Mouse (Mus musculus) NIH3T3 (cell line): ENCODE data around the gene Purb.
"Not testable (repeated sequence)": the region's sequence is repeated elsewhere in the genome, so short reads cannot be mapped to it uniquely, and the experiment has no call there.

Experiments used
- DNase-seq: peaks from one replicate; pipeline ENCODE4 v3.0.0-alpha.2; 2012; ENCODE audit warnings: low read depth

The Purb gene

DNA sequence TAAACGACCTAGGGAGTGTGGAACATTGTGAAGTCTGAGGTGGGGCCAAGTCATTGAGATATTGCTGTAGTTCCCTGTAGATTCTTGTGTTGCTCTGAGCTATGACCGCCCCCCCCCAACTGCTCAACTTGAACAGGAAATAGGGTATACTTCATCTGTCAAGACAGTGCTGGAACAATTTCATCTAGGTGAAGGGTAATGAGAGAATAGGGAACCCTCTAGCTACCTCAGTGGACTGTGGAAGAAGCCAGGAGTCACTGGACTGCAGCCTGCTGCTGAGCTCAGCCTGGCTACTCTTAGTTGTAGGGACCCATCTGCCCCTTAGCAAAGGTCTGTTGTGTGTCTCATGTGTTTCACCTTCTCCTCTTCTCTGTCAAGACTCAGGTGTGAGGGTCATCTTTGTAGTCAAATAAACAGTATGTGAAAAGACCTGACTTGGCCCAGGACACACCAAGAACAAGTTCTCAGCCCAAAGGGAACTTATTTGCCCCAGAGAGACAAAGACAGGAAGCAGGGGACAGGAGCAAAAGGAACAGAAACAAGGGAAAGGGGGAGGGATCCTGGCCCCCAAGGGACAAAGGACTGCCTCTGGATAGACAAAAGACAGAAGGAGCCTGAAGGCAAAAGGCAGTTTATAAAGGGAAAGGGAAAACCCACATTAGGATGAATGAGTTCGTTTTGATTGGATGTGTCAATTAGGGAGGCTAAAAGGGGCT, 8.7 kb upstream of the Purb start:
- DNase-seq = no peak

DNA sequence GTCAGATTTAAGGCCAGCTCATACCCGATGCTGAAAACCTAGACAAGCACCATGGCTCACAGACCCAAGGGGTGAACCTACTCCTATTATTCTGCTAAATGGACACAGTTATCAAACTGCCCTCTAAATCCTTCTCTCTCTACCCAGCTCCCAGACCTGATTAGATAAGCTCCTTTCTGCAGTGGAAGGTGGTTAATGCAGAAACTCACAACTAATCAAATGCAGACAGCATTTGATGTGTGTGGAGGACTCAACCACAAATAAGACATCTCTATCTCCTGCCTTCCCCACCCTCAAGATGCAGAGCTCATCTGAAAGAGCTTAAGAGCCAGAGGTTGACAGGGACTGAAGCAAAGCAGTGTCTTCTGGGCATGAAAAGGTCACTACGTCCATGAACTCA, 7.4 kb upstream of the Purb start:
- DNase-seq = no peak

DNA sequence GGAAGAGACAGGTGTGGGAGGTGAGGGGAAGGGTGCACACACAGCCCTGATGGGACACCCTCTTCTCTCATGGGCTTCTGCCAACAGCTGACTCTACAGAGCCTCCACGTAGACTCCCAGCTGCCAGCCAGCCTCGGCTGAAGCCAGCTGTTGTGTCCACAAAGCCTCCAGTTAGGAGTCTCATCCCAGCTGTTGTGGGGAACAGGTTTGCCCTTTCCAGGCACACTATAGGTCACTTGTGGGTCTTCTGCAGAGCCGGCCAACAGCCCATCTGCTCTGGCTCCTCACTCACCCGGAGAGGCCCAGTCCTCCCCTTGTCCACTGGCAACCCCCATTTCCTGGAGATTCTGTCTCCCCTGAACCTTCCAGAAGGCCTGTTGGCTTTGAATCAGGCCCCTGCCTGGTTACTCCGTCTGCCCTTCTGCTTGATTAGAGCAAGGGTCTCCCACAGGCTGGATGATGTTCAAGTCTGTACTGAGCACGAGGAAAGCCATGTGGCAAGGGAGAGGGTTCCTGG, 6.0 kb upstream of the Purb start:
- DNase-seq = no peak

DNA sequence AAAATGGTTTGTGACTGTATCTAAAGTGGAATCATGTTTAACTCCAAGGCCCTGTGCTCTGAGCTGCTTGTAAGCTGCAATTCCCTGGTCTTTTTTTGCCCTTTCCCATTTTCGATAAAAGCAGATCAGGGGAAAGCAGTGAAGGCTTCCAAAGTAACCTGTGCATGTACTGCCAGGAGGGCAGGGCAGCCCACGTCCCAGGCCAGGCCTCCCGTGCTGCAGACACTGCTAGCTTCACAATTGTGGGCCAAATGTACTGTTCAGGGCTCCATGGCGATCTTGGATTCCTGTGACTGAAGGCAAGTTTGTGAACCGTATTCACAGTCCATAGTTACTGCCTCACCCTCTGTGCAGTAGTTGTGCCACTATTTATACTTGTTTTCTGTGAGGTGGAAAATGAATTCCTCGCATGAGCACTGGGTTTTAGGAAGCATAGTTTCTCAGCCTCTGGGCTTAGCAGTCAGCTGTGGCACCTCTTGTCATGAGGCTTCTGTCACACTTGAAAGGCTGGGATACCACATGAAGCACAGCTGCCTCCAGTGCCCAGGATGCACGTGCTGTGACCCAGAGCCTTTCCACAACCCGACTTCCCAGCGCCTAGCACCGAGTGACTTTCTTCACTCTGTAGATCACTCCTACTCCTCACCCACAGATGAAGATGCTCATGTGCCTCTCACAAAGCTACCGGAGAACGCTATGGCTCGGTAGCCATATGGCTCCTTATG, 5.1 kb upstream of the Purb start:
- DNase-seq = no peak

DNA sequence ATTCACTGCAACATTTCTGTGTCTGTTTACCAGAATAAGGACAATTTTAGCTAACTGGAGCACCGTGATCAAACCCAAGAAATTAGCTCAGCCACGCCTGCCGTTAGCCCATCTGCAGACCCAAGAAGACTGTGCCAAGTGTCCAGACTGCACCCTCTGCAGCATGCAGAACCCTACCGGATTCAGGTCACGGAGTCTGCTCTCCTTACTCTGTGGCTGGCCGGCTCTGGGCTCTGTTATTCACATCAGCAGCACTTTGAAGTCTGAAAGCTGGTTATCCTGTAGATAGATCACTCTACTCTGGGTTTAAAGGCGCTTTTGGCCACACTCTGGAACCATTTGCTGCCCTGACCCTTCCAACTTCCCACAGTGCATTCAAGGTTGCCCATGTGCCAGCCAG, 4.5 kb upstream of the Purb start:
- no peak for DNase-seq

DNA sequence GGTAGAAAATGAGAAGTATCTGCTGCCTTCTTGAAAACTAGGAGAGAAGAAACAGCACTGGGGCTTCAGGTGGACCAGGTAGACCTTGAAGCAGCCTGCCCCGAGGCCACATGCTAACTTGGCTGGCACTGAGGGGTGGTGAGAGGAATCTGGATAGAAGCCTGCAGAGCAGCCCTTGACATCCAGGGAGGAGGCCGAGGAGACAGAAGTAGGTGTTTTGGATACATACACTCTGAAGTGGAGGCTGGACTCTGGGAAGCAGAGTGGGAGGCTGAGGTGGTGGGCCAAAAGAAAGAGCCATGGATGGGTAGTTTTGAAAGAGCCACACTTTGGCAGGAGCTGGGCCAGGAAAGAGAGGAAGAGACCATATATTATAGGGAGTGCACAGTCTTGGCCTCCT, 3.5 kb upstream of the Purb start:
- DNase-seq = no peak

DNA sequence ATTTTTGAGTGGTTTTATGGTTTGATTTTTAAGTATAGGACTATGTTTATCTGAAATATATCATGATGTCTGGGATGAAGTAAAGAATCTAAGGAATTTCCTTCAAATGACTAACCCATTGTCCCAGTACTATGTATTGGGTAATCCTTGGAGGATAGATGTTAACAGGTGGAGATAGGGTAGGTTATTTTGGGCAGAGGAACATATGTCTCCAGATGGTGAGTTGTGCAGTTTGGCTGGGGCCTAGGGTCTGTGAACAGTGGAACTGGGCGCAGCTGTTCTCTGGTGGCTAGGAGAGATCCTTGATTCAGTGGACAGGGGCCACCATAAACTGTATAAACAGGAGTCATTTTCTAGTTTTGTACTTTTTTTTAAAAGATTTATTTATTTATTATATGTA, 1.6 kb upstream of the Purb start:
- no peak for DNase-seq

DNA sequence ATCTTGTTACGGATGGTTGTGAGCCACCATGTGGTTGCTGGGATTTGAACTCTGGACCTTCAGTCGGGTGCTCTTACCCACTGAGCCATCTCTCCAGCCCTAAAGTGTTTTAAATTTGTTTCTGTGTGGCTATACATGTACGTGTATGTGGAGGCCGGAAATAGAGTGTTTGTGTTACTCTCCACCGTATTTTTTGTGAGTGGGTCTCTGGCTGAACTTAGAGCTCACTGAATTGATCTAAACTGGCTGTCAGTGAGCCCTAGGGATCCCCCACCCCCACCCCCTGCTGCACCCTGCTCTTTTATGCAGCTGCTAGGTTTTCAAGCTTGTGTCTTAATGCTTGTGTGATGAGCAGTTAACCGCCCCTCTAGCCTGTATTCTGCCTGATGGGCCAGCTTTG, 1.2 kb upstream of the Purb start:
- DNase-seq = no peak

DNA sequence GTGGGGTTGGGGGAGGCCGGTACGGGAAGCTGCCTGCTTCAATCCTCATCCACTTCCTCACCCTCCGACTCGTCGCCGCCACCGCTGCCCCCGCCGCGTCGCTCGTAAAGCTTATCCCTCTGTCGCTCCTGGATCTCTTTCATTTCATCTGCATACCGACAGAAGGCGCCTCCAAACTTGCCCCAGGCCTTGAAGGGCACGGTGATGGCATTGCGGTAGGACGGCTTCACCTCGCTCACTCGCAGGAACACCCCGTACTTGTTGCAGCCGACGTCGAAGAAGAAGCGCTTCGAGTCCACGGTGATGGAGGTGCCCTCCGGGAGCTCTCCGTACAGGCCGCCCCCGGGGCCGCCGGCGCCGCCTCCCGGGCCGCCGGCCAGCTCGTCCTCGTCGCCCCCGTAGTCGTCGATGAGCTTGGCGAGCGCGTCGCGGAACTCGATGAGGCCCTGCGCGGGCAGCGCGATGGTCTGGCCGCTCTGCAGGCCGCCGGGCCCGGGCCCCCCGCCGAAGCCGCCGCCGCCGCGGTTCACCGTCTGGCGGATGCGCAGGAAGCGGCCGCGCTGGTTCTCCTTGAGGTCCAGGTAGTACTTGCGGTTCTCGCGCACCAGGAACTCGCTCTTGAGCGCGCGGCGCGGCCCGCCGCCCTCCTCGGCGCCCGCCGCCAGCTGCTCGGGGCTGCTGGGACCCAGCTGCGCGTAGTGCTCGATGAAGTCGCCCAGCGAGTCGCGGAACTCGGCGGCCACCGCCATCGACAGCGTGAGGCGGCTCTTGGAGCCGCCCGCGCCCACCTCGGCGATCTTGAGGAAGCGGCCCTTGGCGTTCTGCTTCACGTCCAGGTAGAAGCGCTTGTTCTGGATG, 614 bp downstream of the Purb start:
- DNase-seq = peak; percentile 68

DNA sequence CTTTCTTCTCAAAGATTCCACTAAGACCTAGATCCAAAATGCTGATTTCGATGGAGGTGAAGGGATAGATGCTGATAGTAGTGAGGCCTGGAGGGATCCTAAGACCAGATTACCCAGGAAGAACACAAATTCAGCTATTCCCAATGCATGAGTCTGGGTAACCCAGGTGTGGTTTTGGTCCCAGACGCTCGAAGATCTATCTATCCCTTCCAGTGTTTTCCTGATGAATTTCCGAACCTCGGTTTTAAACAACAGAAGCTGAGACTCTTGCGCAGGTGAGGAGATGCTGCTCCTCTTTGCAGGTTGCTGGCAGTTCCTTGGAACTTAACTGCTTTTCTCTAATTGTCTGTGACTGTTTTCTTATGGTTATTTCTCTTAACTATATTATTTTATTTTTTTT, 1.3 kb downstream of the Purb start:
- DNase-seq = no peak

DNA sequence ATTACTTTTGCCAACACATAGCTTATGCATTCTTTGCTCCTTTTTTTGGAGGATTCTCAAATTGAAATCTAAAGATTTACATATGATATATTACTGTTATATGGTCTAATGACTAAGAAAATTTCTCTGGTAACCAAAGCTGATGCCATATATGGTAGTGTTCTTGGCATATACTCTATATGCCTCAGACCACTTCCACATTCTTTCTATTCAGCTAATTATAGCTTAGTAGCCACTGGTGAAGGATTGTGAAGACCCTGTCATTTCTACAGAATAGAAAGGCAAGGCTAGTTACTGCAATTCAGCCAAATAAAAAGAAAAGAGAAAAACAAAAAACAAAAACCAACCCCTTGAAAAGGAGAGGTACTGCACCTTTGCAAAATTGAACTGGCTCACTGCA, 3.6 kb downstream of the Purb start:
- peak; percentile 48 for DNase-seq

DNA sequence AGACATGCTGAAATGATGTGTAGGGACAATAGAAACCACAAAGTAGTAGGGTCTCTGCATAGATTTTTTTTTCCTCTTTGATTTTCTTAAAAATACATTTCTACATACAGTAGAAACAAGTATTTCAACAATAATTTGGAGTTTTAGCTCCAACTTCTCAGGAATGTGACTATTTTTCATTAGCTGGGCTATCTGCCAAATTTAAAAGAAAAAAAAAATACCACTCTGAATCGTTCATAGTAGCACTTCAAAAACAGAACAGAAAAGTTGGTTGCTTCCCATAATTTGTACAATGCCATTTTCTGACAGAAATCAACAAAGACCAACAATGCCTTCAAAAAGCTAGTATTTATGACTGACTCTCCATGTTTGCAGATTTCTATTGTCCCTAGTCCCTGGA, 4.2 kb downstream of the Purb start:
- DNase-seq = no peak

DNA sequence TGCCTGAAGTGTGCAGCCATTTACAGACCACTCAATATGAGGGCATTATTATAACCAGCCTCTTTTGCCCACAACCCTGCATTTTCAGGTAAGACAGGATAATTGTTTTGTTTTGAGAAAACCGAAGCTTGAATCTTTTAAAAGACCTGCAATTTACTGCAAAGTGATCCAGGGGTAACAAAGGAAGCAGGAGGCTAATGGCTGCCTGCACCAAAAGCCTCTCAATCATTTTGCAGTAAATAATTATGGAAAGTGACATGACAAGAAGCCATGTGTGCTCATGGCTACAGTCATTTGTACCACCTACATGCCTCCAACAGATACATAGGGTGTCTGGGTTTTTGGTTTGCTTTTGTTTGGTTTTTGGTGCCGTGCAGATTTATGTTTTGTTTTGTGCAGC, 4.7 kb downstream of the Purb start:
- DNase-seq = no peak

DNA sequence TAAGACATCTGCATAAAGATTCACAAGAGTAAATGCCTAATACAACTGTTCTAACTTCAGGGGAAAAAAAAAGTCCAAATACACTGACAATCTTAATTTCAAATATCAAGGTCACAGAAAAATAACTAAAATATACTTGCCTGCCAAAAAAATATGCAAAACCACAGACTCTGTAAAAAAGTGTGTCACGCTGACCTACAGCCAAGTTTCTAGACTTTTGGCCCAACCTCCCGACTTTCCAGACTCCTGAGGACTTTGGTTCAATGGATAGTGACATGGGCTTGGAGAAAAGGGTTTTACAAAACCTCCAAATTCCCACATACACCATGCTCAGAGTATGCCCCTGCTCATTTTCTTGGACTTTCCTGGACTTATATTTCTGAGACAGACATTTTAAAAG, 7.2 kb downstream of the Purb start:
- DNase-seq = peak; percentile 56

DNA sequence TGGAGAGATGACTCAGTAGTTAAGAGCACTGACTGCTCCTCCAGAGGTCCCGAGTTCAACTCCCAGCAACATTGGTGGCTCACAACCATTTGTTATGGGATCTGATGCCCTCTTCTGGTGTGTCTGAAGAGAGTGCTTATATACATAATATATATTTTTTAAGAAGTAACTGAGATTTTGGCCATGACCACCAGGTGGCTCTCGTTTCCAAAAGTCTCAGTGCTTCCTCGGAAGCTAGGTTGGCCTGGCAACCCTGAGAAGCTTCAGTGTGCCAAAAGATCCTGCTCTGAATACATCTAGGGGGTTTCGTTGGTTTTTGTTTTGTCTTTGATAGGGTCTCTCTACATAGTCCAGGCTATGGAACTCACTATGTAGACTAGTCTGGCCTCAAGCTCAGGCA, 10.6 kb downstream of the Purb start:
- DNase-seq = peak; percentile 92

DNA sequence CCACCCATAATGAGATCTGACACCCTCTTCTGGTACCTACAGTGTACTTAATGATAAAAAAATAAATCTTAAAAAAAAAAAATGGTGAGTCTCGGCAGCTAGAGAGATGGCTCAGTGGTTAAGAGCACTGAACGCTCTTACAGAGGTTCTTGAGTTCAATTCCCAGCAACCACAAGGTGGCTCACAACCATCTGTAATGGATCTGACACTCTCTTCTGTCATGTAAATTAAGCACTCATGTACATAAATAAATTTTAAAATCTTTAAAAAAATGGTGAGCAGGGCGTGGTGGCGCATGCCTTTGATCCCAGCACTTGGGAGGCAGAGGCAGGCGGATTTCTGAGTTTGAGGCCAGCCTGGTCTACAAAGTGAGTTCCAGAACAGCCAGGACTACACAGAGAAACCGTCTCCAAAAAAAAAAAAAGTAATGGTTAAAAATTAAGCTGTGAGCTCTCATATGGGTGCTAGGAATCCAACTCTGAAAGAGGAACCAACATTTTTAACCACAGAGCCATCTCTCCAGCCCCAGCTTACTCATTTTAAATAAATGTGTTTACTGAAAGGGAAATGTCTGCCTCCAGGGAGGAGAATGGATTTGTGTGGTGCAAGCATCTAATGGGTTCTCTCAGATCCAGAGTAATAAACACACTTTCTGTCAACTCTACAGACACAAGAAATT, 12.4 kb downstream of the Purb start:
- DNase-seq = no peak

DNA sequence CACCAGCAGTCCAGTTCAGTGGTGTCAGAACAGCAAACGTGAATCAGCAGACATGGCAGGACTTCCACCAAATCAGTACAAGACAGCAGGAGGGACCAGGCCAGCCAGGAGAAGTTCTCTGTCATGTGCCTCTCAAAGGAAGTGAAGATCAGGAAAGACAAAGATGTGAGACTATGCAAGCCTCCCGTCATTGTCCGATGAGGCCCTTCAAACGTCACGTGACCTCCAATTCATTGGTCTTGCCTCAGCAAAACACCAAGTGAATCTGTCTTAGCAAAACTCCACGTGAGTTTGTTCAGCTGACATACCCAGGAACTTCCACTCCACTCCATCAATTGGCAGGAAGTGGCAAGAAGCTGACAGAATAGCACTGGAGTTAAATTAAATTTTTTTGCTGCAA, 19.6 kb downstream of the Purb start:
- DNase-seq = no peak

DNA sequence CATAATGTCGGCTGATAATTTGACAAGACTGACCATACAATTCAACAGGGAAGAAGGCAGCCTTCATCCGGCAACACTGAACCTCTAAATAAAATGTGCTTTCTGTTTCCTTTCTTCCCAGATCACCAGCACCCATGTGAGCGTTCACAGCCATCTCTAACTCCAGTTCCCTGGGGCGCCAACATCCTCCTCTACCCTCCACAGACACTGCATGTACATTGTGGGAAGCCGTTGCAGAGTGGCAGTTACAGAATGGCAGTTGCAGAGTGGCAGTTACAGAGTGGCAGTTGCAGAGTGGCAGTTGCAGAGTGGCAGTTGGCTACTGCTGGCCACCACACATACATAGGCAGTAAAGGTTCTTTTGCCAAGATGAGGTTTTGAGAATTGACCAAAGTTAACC, 27.6 kb downstream of the Purb start:
- not testable (repeated sequence) for DNase-seq

DNA sequence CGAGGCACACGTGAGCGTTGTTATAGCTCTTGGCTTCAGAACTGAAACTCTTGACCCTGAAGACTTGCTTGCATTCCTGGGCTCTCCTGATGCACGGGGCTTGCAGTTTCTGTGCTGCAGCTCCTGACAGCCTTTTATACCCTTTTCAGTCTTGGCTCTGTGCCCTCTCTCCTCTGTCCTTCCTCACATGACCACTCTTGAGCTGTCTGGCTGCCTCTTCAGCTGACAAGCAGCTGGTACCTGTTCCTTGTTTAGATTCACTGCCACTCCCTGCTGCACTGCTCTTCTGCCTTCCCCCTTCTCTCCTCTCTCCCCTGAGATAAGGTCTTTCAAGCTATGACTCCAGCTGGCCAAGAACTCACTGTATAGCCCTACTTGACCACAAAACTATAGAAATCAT, 28.2 kb downstream of the Purb start:
- DNase-seq = no peak

DNA sequence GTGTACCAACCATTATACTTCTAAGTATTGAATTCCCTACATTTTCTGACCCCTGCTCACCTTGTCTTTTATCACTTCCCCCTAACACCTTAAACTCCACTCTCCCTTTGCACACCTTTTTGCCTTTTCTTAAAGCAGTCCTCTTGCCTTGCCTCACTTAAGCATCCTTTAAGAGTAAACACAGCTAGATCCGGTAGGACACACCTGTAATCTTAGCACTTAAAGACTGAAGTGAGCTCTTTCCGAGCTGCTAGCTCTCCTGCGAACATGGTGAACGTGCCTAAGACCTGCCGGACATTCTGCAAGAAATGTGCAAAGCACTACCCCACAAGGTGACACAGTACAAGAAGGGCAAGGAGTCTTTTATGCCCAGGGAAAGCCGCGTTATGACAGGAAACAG, 29.8 kb downstream of the Purb start:
- no peak for DNase-seq

DNA sequence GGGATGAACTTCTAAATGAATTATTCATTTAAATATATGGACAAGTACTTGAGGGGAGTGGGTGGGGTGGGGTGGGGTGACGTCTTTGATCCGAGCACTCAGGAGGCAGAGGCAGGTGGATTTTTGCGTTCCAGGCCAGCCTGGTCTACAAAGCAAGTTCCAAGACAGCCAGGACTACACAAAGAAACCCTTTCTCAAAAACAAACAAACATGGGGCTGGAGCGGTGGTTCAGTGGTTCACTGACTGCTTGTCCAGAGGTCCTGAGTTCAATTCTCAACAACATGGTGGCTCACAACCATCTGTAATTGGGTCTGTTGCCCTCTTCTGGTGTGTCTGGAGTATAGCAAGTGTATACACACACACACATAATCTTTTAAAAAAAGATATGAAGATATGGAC, 30.3 kb downstream of the Purb start:
- DNase-seq = no peak
